Mouse (Mus musculus): ENCODE data around the gene Dkkl1. TPM values are rescaled to one million over a fixed set of nuclear protein-coding genes. Genes with fewer than 3 reads are reported as not detected.

The Dkkl1 gene
- polyA plus RNA-seq, 1 experiment from 2014 or later = 1.0 TPM

DNA sequence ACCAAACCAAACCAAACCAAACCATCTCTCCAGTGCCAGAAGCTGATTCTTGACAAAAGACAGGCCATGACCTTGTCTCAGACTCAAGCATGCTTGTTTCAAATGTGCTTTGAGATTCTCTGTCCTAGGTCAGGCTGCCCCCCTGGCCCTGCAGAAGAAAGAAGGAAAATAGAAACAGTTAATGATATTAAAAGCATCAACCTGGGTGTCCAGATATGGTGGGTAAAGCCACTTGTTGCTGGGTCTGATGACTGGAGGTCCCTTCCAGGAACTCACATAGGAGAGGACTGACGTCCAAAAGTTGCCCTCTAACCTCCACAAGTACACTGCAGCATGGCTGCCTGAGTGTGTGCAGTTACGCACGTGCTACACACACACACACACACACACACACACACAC is 51.1 kb downstream of the Dkkl1 start:
- no peak overlapping the region for H3K4me3 ChIP-seq (replicated peaks)
- H3K36me3 ChIP-seq = peaks cover 6% of the 10 kb centered on the region; the same call in 1 of the 2 replicates
- no peak for ATAC-seq
- no peaks in the 10 kb centered on the region for H3K9me3 ChIP-seq
- no peak overlapping the region for H3K27ac ChIP-seq
- H3K27me3 ChIP-seq (replicated peaks) = peaks cover 36% of the 10 kb centered on the region
- H3K4me1 ChIP-seq (replicated peaks) = peaks cover 7% of the 10 kb centered on the region
- no peak overlapping the region for H3K9ac ChIP-seq
- H3K4me2 ChIP-seq (replicated peaks) = no peak overlapping the region
- 93% methylated on average over 3 of the region's 3 CpGs for WGBS

DNA sequence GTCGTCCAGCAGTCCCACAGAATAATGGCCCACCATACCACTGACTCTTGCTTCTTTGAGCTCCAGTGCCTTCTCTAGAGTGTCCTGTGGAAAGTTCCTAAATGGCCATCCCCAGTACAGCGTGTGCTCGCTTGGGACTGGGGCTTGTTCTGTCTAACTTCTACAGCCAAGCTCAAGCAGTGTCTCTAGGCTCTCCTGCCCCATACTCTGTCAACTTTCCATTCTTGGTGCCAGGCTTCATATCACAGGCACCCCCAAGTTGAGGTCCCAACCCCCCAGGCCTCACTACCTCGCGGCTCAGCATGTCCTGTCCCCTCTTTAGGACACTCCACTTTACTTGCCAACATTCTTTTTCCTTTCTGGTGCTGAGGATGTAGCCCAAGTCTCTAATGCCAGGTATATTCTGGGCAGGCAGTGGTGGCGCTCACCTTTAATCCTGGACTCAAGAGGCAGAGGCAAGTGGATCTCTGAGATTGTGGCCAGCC is 51.6 kb downstream of the Dkkl1 start:
- H3K9me3 ChIP-seq = no peaks in the 10 kb centered on the region

DNA sequence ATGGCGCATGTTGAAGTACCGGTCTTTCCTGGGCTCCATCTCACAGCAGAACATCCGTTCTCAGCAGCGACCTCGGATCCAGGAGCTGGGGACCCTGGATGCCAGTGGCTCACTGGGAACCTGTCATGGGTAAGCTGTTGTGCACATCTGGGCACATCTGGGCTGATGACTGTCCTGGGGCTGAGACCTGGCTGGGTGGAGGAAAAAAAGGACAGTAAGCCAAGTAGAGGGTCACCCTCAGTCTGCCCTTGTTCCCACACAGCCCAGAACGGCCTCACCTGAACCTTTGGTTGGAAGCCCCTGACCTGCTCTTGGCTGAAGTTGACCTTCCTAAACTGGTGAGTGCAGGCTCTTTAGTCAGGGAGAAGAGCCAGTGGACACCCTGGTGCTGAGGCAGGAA is 53.0 kb downstream of the Dkkl1 start:
- Histone ChIP-seq H3K9ac (no peak overlapping the region), H3K4me1 (replicated peaks) (peaks cover 13% of the 10 kb centered on the region), H3K4me2 (replicated peaks) (no peak overlapping the region), H3K4me3 (replicated peaks) (no peak overlapping the region), H3K36me3 (peaks cover 6% of the 10 kb centered on the region; the same call in 1 of the 2 replicates), H3K27me3 (replicated peaks) (peaks cover 17% of the 10 kb centered on the region), H3K27ac (no peak overlapping the region), H3K9me3 (no peaks in the 10 kb centered on the region)
- WGBS = 96% methylated on average over 6 of the region's 6 CpGs
- no peak for ATAC-seq

More for the DNA sequence above, 51.6 kb downstream of the Dkkl1 start:
- H3K4me2 ChIP-seq (replicated peaks) = no peak overlapping the region
- H3K36me3 ChIP-seq = peaks cover 6% of the 10 kb centered on the region; the same call in 1 of the 2 replicates
- peaks cover 9% of the 10 kb centered on the region for H3K4me1 ChIP-seq (replicated peaks)
- 93% methylated on average over 6 of the region's 6 CpGs for WGBS
- no peak overlapping the region for H3K27ac ChIP-seq
- no peak for ATAC-seq
- no peak overlapping the region for H3K9ac ChIP-seq
- H3K4me3 ChIP-seq (replicated peaks) = no peak overlapping the region
- peaks cover 31% of the 10 kb centered on the region for H3K27me3 ChIP-seq (replicated peaks)

Other genes starting within 250 kb of the Dkkl1 start
- gene Cpt1c, start 237.3 kb downstream of the Dkkl1 start, polyA plus RNA-seq (2015; fragmentation: Nextera tagmentation; extraction: Ambion mirVana) = 16.1 and 16.5 TPM in 2 replicates
- 449 and 456 TPM in 2 replicates for gene Prmt1, start 225.6 kb downstream of the Dkkl1 start, polyA plus RNA-seq (2015; fragmentation: Nextera tagmentation; extraction: Ambion mirVana)
- gene Irf3, start 214.5 kb downstream of the Dkkl1 start, polyA plus RNA-seq (2015; fragmentation: Nextera tagmentation; extraction: Ambion mirVana) = 89.9 and 99.6 TPM in 2 replicates
- gene Bcl2l12, start 213.4 kb downstream of the Dkkl1 start, polyA plus RNA-seq (2015; fragmentation: Nextera tagmentation; extraction: Ambion mirVana) = 37.3 and 43.6 TPM in 2 replicates
- gene Scaf1, start 195.8 kb downstream of the Dkkl1 start, polyA plus RNA-seq (2015; fragmentation: Nextera tagmentation; extraction: Ambion mirVana) = 32.0 and 33.6 TPM in 2 replicates
- gene Rras, start 194.2 kb downstream of the Dkkl1 start, polyA plus RNA-seq (2015; fragmentation: Nextera tagmentation; extraction: Ambion mirVana) = 57.6 and 61.0 TPM in 2 replicates
- gene Prr12, start 159.3 kb downstream of the Dkkl1 start, polyA plus RNA-seq (2015; fragmentation: Nextera tagmentation; extraction: Ambion mirVana) = 7.1 and 8.7 TPM in 2 replicates
- gene Nosip, start 149.7 kb downstream of the Dkkl1 start, polyA plus RNA-seq (2015; fragmentation: Nextera tagmentation; extraction: Ambion mirVana) = 49.5 and 50.5 TPM in 2 replicates
- gene Prrg2, start 149.5 kb downstream of the Dkkl1 start, polyA plus RNA-seq (2015; fragmentation: Nextera tagmentation; extraction: Ambion mirVana) = 29.2 and 29.5 TPM in 2 replicates
- 265 and 267 TPM in 2 replicates for gene Rcn3, start 119.9 kb downstream of the Dkkl1 start, polyA plus RNA-seq (2015; fragmentation: Nextera tagmentation; extraction: Ambion mirVana)
- 153 and 168 TPM in 2 replicates for gene Fcgrt, start 108.3 kb downstream of the Dkkl1 start, polyA plus RNA-seq (2015; fragmentation: Nextera tagmentation; extraction: Ambion mirVana)
- gene Rps11, start 87.7 kb downstream of the Dkkl1 start, polyA plus RNA-seq (2015; fragmentation: Nextera tagmentation; extraction: Ambion mirVana) = 1,711 TPM in 2 replicates
- 1,301 and 1,445 TPM in 2 replicates for gene Rpl13a, start 83.4 kb downstream of the Dkkl1 start, polyA plus RNA-seq (2015; fragmentation: Nextera tagmentation; extraction: Ambion mirVana)
- 0.24 and 0.28 TPM in 2 replicates for gene Gm45713, start 75.9 kb downstream of the Dkkl1 start, polyA plus RNA-seq (2015; fragmentation: Nextera tagmentation; extraction: Ambion mirVana)
- 1.8 and 2.0 TPM in 2 replicates for gene Flt3l, start 75.7 kb downstream of the Dkkl1 start, polyA plus RNA-seq (2015; fragmentation: Nextera tagmentation; extraction: Ambion mirVana)
- gene Pih1d1, start 57.8 kb downstream of the Dkkl1 start, polyA plus RNA-seq (2015; fragmentation: Nextera tagmentation; extraction: Ambion mirVana) = 94.1 and 98.9 TPM in 2 replicates
- gene Aldh16a1, start 57.6 kb downstream of the Dkkl1 start, polyA plus RNA-seq (2015; fragmentation: Nextera tagmentation; extraction: Ambion mirVana) = 79.0 and 87.3 TPM in 2 replicates
- gene Slc17a7, start 48.2 kb downstream of the Dkkl1 start, polyA plus RNA-seq (2015; fragmentation: Nextera tagmentation; extraction: Ambion mirVana) = 0.13 and 0.15 TPM in 2 replicates
- gene Gfy, start 32.6 kb downstream of the Dkkl1 start, polyA plus RNA-seq (2015; fragmentation: Nextera tagmentation; extraction: Ambion mirVana) = not detected in 2 replicates
- gene Pth2, start 31.2 kb downstream of the Dkkl1 start, polyA plus RNA-seq (2015; fragmentation: Nextera tagmentation; extraction: Ambion mirVana) = not detected in 2 replicates
- 0.61 and 0.69 TPM in 2 replicates for gene Ccdc155, start 7.3 kb downstream of the Dkkl1 start, polyA plus RNA-seq (2015; fragmentation: Nextera tagmentation; extraction: Ambion mirVana)
- 93.2 and 97.0 TPM in 2 replicates for gene Tead2, start 3.6 kb upstream of the Dkkl1 start, polyA plus RNA-seq (2015; fragmentation: Nextera tagmentation; extraction: Ambion mirVana)
- gene Cd37, start 27.0 kb upstream of the Dkkl1 start, polyA plus RNA-seq (2015; fragmentation: Nextera tagmentation; extraction: Ambion mirVana) = 3.5 and 3.6 TPM in 2 replicates
- gene Slc6a16, start 28.9 kb upstream of the Dkkl1 start, polyA plus RNA-seq (2015; fragmentation: Nextera tagmentation; extraction: Ambion mirVana) = not detected in 2 replicates
- gene Slc6a21, start 65.4 kb upstream of the Dkkl1 start, polyA plus RNA-seq (2015; fragmentation: Nextera tagmentation; extraction: Ambion mirVana) = not detected in 2 replicates
- 20.4 and 29.1 TPM in 2 replicates for gene Trpm4, start 121.6 kb upstream of the Dkkl1 start, polyA plus RNA-seq (2015; fragmentation: Nextera tagmentation; extraction: Ambion mirVana)
- gene Hrc, start 123.1 kb upstream of the Dkkl1 start, polyA plus RNA-seq (2015; fragmentation: Nextera tagmentation; extraction: Ambion mirVana) = 0.97 and 1.2 TPM in 2 replicates
- gene Ppfia3, start 154.9 kb upstream of the Dkkl1 start, polyA plus RNA-seq (2015; fragmentation: Nextera tagmentation; extraction: Ambion mirVana) = 5.6 and 6.9 TPM in 2 replicates
- gene Lin7b, start 158.4 kb upstream of the Dkkl1 start, polyA plus RNA-seq (2015; fragmentation: Nextera tagmentation; extraction: Ambion mirVana) = 1.9 and 2.4 TPM in 2 replicates
- gene Snrnp70, start 183.6 kb upstream of the Dkkl1 start, polyA plus RNA-seq (2015; fragmentation: Nextera tagmentation; extraction: Ambion mirVana) = 195 and 200 TPM in 2 replicates
- 0.13 and 0.19 TPM in 2 replicates for gene Kcna7, start 193.5 kb upstream of the Dkkl1 start, polyA plus RNA-seq (2015; fragmentation: Nextera tagmentation; extraction: Ambion mirVana)
- gene Ntf5, start 201.5 kb upstream of the Dkkl1 start, polyA plus RNA-seq (2015; fragmentation: Nextera tagmentation; extraction: Ambion mirVana) = 1.7 and 2.1 TPM in 2 replicates
- 0.27 and 0.52 TPM in 2 replicates for gene Lhb, start 208.7 kb upstream of the Dkkl1 start, polyA plus RNA-seq (2015; fragmentation: Nextera tagmentation; extraction: Ambion mirVana)
- gene Gys1, start 222.7 kb upstream of the Dkkl1 start, polyA plus RNA-seq (2015; fragmentation: Nextera tagmentation; extraction: Ambion mirVana) = 39.6 and 42.4 TPM in 2 replicates
- gene Ruvbl2, start 225.9 kb upstream of the Dkkl1 start, polyA plus RNA-seq (2015; fragmentation: Nextera tagmentation; extraction: Ambion mirVana) = 147 and 150 TPM in 2 replicates
- 5,581 and 6,050 TPM in 2 replicates for gene Ftl1, start 247.7 kb upstream of the Dkkl1 start, polyA plus RNA-seq (2015; fragmentation: Nextera tagmentation; extraction: Ambion mirVana)